Mouse (Mus musculus) olfactory bulb, adult 2 months (tissue): ENCODE measurements around the gene Ano3.
"Not testable (repeated sequence)": the region's sequence is repeated elsewhere in the genome, so short reads cannot be mapped to it uniquely, and the experiment has no call there.

ENCODE experiments used
- CTCF ChIP-seq: fragments of 200-500 bp; IDR thresholded peaks from 2 replicates; pipeline ENCODE4 v1.5.1; 2012; ENCODE audit warnings: low read depth, mild to moderate bottlenecking, low read length, moderate library complexity; ENCODE audit not compliant: insufficient read depth
- POLR2A ChIP-seq: fragments of 200-500 bp; IDR thresholded peaks from 2 replicates; pipeline ENCODE4 v1.6.1; 2012; ENCODE audit warnings: mild to moderate bottlenecking, low read depth, low read length, moderate library complexity; ENCODE audit not compliant: insufficient read depth

DNA sequence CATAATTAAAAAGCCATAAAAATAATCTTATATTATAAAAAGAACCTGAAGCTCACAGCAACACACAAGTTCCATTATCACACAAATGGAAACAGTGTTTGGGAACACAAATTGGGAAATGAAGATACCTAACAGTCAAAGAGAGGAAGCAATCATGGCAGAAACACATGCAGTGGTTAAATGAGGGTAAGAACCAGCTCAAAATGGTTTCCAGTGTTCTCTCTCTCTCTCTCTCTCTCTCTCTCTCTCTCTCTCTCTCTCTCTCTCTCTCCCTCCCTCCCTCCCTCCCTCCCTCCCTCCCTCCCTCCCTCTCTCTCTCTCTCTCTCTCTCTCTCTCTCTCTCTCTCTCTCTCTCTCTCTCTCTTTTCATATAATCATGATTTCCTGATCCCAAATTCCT, at the start of gene Ano3:
- TF ChIP-seq CTCF, POLR2A: not testable (repeated sequence)
